Mouse (Mus musculus) neutrophil, adult 5-6 weeks (primary cell): Measurements from ENCODE around the gene Smyd3. TPM values are rescaled to one million over a fixed set of nuclear protein-coding genes. Genes with fewer than 3 reads are reported as not detected.

Experiments used
- ATAC-seq: fragments of 151-379, 151-347 bp; 2 replicates; pipeline ENCODE4 v1.8.0; 2017; ENCODE audit warnings: mild to moderate bottlenecking, moderate TSS enrichment; ENCODE audit not compliant: insufficient number of reproducible peaks, poor library complexity, low FRiP score, severe bottlenecking; ENCODE audit errors: extremely low read depth
- total RNA-seq: library from RNA; stranded (forward); fragments of 200-1000 nt; gene quantifications from 2 replicates; pipeline ENCODE4 v1.2.3, GENCODE M21; 2017

Smyd3 gene
- total RNA-seq, 1 experiment from 2014 or later: 24.8 TPM

GRCm38 (mm10) chr1:179116729-179117663, 400.8 kb downstream of the Smyd3 start:
- ATAC-seq: no peak

- no peak for ATAC-seq
These were observed 402.9 kb downstream of the Smyd3 start for GRCm38 (mm10) chr1:179114833-179115495.

- no peak for ATAC-seq
These were observed 403.5 kb downstream of the Smyd3 start for GRCm38 (mm10) chr1:179114385-179114784.

GRCm38 (mm10) chr1:179108759-179109158, 409.1 kb downstream of the Smyd3 start:
- ATAC-seq: no peak

- no peak for ATAC-seq
These were observed 409.8 kb downstream of the Smyd3 start for GRCm38 (mm10) chr1:179107761-179108694.

- no peak for ATAC-seq
These were observed 410.6 kb downstream of the Smyd3 start for GRCm38 (mm10) chr1:179107211-179107610.

- no peak for ATAC-seq
These were observed 411.1 kb downstream of the Smyd3 start for GRCm38 (mm10) chr1:179106702-179107145.

- ATAC-seq: no peak
These were observed 411.6 kb downstream of the Smyd3 start for GRCm38 (mm10) chr1:179106103-179106701.

- ATAC-seq: no peak
These were observed 413.4 kb downstream of the Smyd3 start for GRCm38 (mm10) chr1:179104447-179104846.

- ATAC-seq: no peak
These were observed 420.8 kb downstream of the Smyd3 start for GRCm38 (mm10) chr1:179096993-179097392.

GRCm38 (mm10) chr1:179096323-179096722, 421.5 kb downstream of the Smyd3 start:
- no peak for ATAC-seq

- ATAC-seq: no peak
These were observed 428.7 kb downstream of the Smyd3 start for GRCm38 (mm10) chr1:179089174-179089573.

- ATAC-seq: 0 out of 2 replicates have a peak, but pooled peaks have one; percentile 44
These were observed 430.5 kb downstream of the Smyd3 start for GRCm38 (mm10) chr1:179087033-179087998.

- ATAC-seq: no peak
These were observed 431.6 kb downstream of the Smyd3 start for GRCm38 (mm10) chr1:179086208-179086607.

- no peak for ATAC-seq
These were observed 434.7 kb downstream of the Smyd3 start for GRCm38 (mm10) chr1:179083098-179083497.

GRCm38 (mm10) chr1:179073846-179074245, 444.0 kb downstream of the Smyd3 start:
- no peak for ATAC-seq

- peak; percentile 68; the same call in 1 of the 2 replicates for ATAC-seq
These were observed 444.7 kb downstream of the Smyd3 start for GRCm38 (mm10) chr1:179072935-179073654.
